Comparison of ENCODE assay signal across 8 mouse cellular contexts in genomic region chr4:82704841-82705794, GRCm38 (mm10). TPM values are rescaled to one million over a fixed set of nuclear protein-coding genes. Genes with fewer than 3 reads are reported as not detected.
DNase-seq lines count a peak whose midpoint lies in the region; ATAC-seq and TF ChIP-seq lines count a peak whose summit lies in the region.

Nfib (minus strand) TSS chr4:82705750.

- no peak within 1 kb of the TSS for H3K27ac ChIP-seq in kidney, adult 2 months (ENCODE audit: insufficient read depth, low read depth, low read length)
- H3K27ac ChIP-seq in hindbrain, embryonic 13.5 days, result peak within 1 kb of the TSS; percentile 85
- peak within 1 kb of the TSS; percentile 72 for H3K27ac ChIP-seq in midbrain, embryonic 13.5 days

- TF ChIP-seq POLR2A in kidney, adult 2 months (IDR thresholded peaks at IDR 0.05; ENCODE audit: low read depth, low read length), result no peak

- H3K9me3 ChIP-seq in hindbrain, embryonic 13.5 days, result no peaks in the 10 kb centered on the region
- no peaks in the 10 kb centered on the region for H3K9me3 ChIP-seq in midbrain, embryonic 13.5 days

- H3K27me3 ChIP-seq in kidney, adult 2 months (replicated peaks; ENCODE audit: control insufficient read depth, insufficient read depth, low read length), result no peaks in the 10 kb centered on the region
- 0 out of 2 replicates have a peak, but pooled peaks cover 3% of the 10 kb centered on the region for H3K27me3 ChIP-seq in hindbrain, embryonic 13.5 days
- no peaks in the 10 kb centered on the region for H3K27me3 ChIP-seq in midbrain, embryonic 13.5 days

- no peak for TF ChIP-seq CTCF in kidney, adult 2 months (conservative IDR thresholded peaks at IDR 0.05; ENCODE audit: insufficient read depth, insufficient read length, low read depth, low read length)

- ATAC-seq in hindbrain, embryonic 13.5 days (ENCODE audit: low FRiP score), result peak; percentile 88
- ATAC-seq in midbrain, embryonic 13.5 days, result peak; percentile 89

- H3K4me2 ChIP-seq in hindbrain, embryonic 13.5 days, result peak within 1 kb of the TSS; percentile 46
- H3K4me2 ChIP-seq in midbrain, embryonic 13.5 days (replicated peaks), result peak within 1 kb of the TSS; percentile 40

- no peaks in the 10 kb centered on the region for H3K36me3 ChIP-seq in kidney, adult 2 months (ENCODE audit: control insufficient read depth, insufficient read depth, low read length)
- H3K36me3 ChIP-seq in hindbrain, embryonic 13.5 days, result no peaks in the 10 kb centered on the region
- no peaks in the 10 kb centered on the region for H3K36me3 ChIP-seq in midbrain, embryonic 13.5 days

- WGBS in kidney, adult 2 months, result 78% methylated on average over 23 of the region's 23 CpGs
- 19% methylated on average over 23 of the region's 23 CpGs for WGBS in hindbrain, embryonic 13.5 days
- 30% methylated on average over 23 of the region's 23 CpGs for WGBS in midbrain, embryonic 13.5 days

- H3K4me1 ChIP-seq in kidney, adult 2 months (ENCODE audit: control insufficient read depth, insufficient read depth, low read length), result no peaks in the 10 kb centered on the region
- peaks cover 48% of the 10 kb centered on the region for H3K4me1 ChIP-seq in hindbrain, embryonic 13.5 days (replicated peaks)
- H3K4me1 ChIP-seq in midbrain, embryonic 13.5 days (replicated peaks), result peaks cover 36% of the 10 kb centered on the region

- no peak within 1 kb of the TSS for H3K9ac ChIP-seq in hindbrain, embryonic 13.5 days
- H3K9ac ChIP-seq in midbrain, embryonic 13.5 days (replicated peaks), result 0 out of 2 replicates have a peak within 1 kb of the TSS, but pooled peaks have one; percentile 3

- no peak for DNase-seq in kidney, adult 2 months
- no peak for DNase-seq in kidney, postnatal 36 days
- DNase-seq in adrenal gland, postnatal 10 days, result no peak
- DNase-seq in gastrocnemius, adult 8-10 months (ENCODE audit: low spot score in 2 of 2), result no peak
- DNase-seq in right cerebral cortex, postnatal 25 days, result no peak
- DNase-seq in kidney, adult 11 months, result no peak

- no peak within 1 kb of the TSS for H3K4me3 ChIP-seq in kidney, adult 2 months (ENCODE audit: insufficient read depth, low read depth, low read length)
- H3K4me3 ChIP-seq in hindbrain, embryonic 13.5 days, result peak within 1 kb of the TSS; percentile 22
- peak within 1 kb of the TSS; percentile 20 for H3K4me3 ChIP-seq in midbrain, embryonic 13.5 days (replicated peaks)

RNA-seq across cellular contexts. Expression of gene Nfib, which starts in this region (rescaled TPM):
- 15.6 and 17.6 TPM in 2 replicates for polyA plus RNA-seq in kidney, adult 2 months (2012; rRNA removed)
- total RNA-seq in adrenal gland, postnatal 10 days (2021), result 100 to 1,000 TPM; 101 to 139 TPM
- total RNA-seq in gastrocnemius, adult 8-10 months (2022), result 10 to 100 TPM; 69.0 to 96.9 (median 80.8) TPM
- 80.1 and 107 TPM in 2 replicates for polyA plus RNA-seq in hindbrain, embryonic 13.5 days (2015; fragmentation: Nextera tagmentation; extraction: Ambion mirVana)
- polyA plus RNA-seq in midbrain, embryonic 13.5 days (2015; fragmentation: Nextera tagmentation; extraction: Ambion mirVana), result 56.1 and 58.4 TPM in 2 replicates
